Mouse (Mus musculus) ES-Bruce4 (cell line): ENCODE data around the gene Akap5.

Experiments
- CTCF ChIP-seq: IDR thresholded peaks from one replicate; pipeline ENCODE4 v1.8.1; 2011; ENCODE audit warnings: low read depth, low read length
- EP300 ChIP-seq: IDR thresholded peaks from 2 replicates; pipeline ENCODE4 v1.6.1; 2011; ENCODE audit warnings: low read depth, low read length; ENCODE audit not compliant: insufficient read depth
- POLR2A ChIP-seq: IDR thresholded peaks from one replicate; pipeline ENCODE4 v1.8.1; 2011; ENCODE audit warnings: low read length; ENCODE audit not compliant: insufficient read depth

- TF ChIP-seq CTCF (no peak), EP300 (no peak), POLR2A (no peak)
Observed at GRCm38 (mm10) chr12:76306852-76307561, 17.7 kb upstream of the Akap5 start.
